Mouse (Mus musculus) thymus, postnatal 25 days (tissue): ENCODE measurements around the gene Adarb1.
A peak's percentile ranks its signal among the peaks of the same experiment; 100 is the strongest.

Source experiments
- DNase-seq: peaks from one replicate; pipeline ENCODE4 v3.0.0; 2022

The Adarb1 gene

DNA sequence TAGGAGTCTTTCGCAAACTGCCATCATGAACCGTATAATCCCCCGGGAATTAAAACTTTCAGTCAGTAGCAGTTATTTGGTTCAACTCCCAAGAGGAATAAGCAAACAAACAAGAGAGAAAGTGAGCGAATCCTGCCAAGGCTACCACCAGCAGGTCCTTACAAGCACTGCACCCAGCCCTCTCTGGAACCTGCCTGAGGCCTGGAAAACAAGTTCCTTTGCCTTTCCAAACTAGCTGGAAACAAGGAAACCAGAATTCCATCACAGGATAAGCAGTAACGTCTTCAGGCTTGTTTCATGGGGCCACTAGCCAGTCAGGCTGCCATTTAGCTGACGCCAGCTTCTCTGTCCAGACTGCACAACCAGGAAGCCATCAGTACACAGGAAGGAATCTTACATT, 37.4 kb downstream of the Adarb1 start:
- DNase-seq, result no peak

DNA sequence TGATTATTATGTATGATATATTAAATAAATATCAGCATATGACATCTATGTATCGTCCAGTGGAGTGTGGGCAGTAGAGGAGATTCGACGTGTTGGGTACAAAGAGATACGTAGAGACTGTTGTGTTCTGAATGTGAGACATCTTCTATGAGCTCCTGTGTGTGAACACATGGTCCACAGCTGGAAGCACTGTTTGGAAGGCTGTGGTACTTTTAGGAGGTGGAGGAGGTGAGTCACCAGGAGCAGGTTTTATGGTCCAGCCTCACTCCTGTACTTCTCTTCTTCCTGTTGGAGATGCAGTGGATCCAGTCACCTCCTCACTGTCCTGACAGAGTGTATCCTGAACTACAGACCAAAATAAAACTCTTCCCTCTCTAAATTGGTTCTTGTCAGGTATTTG, 38.9 kb downstream of the Adarb1 start:
- DNase-seq, result no peak

DNA sequence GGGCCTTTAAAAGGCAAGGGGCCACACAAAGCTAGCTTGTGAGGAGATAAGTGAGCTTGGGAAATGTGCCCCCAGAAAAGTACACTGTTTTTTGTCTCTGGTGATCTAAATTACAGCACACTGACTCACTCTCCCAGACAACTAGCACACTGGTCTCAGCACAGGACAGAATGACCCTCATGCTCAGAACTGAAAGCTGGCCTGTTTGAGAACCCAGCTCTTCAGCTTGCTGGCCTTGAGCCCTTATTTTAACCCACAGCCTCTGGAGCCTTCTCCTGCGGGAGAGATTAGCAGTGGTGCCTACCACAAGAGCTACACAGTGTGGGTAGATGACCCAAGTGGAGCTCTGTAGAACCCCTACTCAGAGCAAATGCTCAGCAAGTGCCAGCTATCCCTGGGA, 42.0 kb downstream of the Adarb1 start:
- DNase-seq, result no peak

DNA sequence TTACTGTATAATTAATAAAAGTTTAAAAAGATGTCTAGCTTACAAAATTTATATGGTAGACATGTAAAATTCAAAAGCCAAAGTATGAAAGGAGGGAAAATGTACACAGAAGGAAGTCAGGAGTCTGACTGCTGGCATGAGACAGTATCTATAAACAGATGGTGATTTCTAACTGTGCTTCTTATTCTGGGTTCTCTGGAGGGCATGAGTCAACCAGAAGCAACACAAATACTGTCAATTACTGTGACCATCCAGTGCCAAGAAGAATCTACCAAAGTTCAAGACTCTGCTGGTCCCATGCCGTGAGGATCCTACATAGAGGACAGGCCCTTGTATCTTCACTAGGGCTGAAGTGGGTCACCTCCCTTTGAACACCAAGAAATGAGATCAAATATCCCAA, 43.1 kb downstream of the Adarb1 start:
- no peak for DNase-seq

DNA sequence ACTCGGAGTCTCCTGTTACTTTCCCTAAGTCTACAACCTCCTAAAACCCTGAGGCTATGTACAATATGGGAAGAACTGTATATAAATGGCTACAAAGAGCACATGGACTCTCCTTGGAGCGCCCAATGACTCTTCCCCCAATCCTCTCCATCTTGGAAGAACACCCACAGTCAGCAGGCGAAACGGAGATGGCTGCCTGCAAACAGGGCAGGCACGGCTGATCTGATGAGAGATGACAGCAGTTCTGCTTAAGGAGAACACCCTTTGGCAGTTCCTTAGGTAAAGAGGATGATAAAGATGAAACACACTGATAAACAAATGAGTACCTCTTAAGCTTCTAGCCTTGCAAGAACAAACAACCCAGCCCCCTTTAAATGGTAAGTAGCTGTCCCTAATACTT, 43.7 kb downstream of the Adarb1 start:
- no peak for DNase-seq

DNA sequence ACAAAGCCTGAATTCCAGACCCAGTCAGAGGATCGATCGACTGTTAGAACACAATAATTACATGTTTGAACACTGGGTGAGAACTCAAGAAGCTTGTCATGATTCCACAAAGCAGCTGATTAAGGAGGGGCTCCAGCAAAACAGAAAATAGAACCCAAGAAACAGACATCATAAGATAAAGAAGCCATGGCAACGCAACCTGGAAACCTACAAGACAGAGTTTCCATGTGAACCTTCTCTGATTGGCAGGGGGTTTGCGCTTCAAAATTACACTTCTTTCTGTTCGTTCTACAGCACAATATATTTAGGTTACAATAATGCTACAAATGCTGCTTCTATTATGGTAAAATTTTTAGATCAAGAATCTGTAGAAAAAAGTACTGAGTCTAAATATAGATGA, 47.9 kb downstream of the Adarb1 start:
- DNase-seq, result no peak

DNA sequence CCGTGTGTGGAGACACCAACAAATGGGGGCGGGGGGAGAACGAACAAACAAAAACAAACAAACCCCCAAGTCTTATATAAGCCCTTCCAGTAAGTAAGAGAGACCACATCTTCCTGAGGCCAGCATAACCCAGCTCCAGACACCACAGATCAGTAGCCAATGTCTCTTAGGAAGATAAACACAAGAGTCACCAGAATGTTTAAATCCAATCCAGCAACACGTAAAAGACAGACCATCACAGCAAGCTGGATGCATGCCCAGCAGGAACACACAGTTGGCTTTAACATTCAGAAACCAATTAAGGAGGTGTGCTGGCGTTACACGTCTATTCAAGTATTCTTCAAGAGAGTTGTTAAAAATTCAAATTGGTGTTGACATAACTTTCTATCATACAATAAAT, 50.1 kb downstream of the Adarb1 start:
- no peak for DNase-seq

DNA sequence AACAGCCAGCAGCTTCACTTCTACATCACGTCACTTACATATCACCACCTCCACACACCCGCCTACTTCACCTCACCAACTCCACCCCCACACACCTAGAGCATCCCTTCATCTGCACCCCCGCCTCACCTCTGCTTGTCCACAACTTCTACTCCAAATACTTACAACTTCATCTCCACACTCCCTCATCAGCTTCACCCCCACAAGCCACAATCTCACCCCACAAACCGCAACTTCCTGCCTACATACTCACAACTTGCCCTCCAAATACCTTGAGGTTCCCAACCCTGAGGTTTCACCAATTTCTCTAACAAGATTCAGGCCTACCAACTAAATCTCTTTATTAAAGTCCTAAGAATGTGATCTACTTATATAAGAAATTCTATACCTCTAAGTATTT, 51.1 kb downstream of the Adarb1 start:
- peak; percentile 25 for DNase-seq

DNA sequence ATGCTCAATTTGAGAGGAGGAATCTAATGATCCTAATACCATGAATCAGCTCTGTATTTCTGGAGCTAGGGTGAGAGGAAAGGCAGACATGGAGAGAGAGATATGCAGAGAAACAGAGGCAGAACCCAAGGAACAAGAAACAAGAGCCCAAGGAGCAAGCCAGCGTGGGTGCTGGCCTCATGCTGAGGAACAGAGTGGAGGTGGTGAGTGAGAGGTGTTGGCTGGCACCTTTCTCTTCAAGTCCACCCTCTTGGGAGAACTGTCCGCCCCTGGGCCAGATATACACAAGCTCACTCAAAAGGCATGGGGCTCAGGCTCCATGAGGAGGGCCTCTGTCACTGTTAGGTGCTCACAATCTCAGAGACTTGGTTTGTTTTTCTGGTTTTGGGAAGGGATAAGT, 52.9 kb downstream of the Adarb1 start:
- DNase-seq, result no peak

DNA sequence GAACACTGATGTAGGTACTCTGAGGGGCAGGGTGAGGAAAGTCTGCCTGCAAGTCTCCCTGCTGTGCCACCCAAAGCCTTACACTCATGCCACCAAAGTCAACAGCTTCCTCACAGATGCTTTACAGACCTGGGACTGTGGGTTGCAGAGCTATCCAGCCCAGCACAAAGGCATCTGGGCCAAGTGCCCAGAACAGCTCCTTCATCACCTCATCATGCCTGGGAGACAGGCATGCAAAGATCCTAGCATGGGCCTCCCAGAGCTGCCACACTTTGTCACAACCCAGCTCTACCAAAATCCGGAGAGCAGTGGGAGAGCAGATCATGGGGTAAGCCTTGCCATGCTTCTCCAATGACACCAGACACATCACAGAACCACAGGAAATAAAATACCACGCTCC, 57.6 kb downstream of the Adarb1 start:
- DNase-seq, result no peak

DNA sequence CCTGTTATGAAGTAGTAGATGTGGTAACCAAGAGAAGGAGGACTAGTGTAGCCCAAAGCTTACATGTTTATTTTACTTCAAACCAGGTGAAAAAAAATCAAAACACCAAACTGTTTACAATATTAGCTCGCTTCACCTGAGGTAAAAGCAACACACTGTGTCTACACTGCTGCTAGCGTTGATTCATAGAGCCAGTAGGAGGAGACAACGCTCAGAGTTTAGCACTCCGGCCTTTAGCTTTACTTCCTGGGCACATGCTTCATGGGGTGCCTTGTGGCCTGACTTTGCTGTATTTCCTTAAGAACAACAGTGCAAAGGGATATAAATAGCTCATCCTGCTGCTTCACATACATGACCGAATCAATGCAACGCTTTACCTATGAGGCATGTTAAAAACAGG, 60.1 kb downstream of the Adarb1 start:
- no peak for DNase-seq

DNA sequence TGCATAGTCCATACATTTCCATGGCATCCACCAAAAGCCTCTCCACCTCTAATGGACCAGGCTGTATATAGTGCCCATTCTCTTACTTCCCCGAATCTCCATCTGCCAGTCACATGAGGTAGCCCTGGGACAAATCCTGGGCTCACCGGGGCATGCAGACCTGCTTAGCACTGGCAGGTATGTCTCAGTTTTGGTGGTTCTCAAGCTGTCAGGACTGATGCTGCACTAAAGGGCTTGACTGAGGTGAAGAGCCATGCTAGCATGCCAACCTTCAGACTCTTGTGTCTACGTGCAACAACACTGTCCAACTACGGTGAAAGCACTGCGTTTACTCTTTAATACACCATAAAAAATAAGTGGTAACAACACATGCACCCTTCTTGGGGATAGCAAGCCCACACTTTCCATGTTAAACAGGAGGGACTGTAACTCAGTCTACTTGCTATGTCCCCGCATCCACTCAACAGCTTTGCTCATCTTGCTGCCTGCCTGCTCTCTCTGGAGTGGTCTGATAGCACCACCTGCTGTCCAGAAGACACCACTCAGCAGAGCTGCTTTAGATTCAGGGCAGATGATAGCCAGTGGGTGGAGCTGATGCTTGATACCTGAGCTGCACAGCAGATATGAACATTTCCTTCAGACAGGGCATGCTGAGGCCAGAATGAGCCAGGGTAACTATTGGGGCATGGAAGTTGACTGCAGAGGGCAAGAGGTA, 64.9 kb downstream of the Adarb1 start:
- peak; percentile 73 for DNase-seq

DNA sequence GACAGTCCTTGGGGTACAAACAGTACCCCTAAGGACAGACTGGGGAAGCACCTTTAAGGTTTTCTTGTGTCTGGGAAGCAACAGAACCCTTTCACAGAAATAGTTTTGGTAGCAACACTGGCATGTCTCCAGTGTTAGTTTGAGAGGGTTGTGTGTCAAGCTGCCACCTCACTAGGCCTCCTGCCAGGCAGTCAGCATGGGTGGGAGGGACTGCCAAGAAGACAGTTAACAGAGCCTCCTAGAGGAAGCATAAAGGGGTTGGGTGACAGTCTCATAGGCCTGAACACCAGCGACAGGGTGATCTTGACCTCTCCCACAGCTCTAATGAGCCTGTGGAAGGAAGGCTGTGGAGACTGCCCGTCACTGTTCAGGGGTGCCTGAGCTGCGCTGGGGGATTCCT, 75.2 kb downstream of the Adarb1 start:
- no peak for DNase-seq

DNA sequence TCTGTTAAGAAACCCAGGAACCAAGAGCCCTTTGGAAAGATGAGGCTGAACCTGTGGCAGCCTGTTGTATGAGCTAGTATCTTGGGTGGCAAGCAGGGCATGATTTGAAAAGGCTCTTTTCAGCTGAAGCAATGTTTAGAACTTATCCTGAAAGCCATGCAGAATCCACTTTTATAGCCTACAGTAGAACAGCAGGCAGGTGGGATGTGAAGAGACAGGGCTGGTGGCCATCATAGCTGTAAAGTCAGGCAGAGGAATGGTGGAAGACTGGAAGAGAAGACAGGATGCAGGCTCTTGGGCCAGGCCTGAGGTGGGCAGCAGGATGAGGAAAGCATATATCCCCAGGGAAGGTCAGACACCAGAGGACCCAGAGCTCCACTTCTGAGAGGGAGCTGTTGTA, 76.4 kb downstream of the Adarb1 start:
- no peak for DNase-seq

DNA sequence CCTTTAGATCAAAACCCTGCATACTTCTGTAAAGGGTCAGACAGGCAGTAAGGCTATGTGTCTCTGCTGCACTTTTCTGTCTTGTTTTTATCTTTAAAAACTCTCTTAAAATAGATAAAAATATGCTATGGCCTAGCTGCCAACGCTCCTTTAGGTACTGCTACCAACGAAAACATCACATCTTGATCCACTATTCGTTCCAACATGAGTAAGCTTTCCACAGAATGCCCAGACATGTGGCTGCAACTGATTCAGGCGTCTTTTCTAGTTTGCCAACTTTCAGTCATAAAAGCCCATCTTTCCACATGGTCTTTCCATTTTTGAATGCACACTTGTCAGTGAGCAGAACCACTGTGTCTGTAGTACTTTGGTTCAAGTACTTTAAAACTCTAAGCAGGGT, 77.0 kb downstream of the Adarb1 start:
- DNase-seq, result no peak

DNA sequence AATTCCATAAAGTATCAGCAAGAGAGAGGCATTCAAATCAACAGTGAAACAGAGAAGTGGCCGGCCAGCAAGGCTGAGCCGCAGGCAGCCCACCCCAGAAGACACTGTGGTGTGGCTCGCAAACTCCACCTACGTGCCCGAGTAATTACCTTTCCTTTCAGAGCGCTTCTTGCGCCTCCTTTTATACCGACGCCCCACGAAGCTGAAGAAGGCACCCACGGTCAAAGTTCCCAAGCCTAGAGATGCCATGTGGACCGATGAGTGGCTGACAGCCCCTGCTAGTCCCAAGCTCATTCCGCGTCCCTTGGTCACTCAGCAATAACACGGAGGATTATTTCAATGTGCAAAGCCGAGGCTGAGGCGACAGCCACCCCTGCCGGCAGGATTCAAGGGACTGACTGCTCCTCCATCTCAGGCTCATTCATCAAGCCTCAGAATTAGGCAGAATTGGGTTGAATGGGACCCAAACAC, 78.2 kb downstream of the Adarb1 start:
- no peak for DNase-seq

DNA sequence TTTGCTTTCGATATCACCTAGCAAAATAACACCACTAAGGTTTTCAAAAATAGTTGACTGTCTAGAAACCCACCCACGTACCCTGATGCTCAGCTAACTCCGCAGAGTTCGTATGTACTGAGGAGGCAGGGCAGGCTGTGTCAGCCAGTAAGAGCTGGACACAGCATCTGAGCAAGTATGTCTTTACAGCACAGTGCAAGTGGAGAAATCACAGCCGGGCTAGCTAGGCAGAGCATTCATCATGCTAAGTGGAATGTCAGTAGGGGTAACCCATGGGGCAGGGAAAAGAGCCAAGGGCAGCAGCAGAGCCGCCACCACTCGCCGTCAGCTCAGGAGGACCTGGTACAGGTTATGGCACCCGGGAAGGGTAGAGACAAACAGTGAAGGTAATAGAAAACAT, 84.6 kb downstream of the Adarb1 start:
- DNase-seq, result no peak

DNA sequence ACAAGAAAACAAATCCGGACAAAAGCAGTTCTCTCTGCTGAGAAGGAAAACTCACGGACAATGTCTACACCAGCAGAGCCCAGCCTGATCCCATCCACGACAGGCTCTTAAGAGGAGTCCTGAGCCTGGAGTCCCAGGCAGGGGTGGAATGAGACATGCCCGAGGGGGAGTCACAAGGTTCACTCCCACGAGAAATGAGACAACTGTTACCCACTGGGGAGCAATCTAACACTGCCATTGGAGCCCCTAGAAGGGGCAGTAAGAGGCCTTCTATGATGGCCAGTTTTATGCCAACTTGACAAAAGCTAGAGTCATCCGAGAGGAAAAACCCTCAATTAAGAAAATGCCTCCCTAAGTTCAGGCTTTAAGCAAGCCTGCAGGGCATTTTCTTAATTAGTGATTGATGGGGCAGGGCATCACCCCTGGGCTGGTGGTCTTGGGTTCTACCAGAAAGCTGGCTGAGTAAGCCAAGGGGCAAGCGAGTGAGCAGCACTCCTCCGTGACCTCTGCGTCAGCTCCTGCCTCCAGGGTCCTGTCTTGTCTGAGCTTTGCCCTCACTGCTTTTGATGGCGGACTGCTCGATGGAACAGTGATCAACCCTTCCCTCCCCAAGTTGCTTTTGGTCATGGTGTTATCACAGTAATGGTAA, 88.5 kb downstream of the Adarb1 start:
- DNase-seq, result no peak

DNA sequence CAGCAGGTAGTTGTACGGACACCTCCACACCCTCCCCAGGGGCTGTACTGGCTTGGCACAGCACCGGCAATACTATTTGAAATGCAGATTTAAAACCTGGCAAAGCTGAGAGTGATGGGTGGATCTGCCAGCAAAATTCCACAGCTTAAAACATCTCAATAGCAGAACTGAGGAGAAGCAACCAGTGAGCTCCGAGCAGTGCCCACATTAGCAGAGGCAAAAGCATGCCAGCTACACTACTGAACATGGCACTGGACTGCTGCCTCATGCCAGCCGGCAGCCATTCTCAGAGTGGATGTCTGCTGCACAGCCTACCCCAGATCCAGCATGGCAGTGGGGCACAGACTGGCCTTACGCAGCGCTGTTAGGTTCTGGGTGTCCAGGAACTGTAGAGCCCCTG, 93.4 kb downstream of the Adarb1 start:
- DNase-seq, result no peak

DNA sequence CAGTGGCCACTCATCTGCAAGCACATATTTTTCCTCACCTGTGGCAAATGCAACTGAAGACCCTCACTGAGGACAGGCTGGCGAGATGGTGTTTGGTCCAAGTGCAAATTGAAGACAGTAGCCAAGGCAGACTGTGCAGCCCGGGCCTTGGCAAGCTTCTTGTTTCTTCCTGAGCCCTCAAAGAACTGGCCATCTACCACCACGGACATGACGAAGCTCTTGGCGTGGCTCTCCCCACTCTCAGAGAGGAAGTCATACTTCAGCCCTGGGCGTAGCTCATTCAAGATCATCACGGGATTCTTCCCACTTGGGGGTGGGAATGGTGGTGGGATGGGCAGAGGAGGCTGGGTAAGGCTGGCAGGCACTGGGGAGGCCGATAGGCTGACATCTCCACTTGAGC, 96.5 kb downstream of the Adarb1 start:
- DNase-seq, result no peak

DNA sequence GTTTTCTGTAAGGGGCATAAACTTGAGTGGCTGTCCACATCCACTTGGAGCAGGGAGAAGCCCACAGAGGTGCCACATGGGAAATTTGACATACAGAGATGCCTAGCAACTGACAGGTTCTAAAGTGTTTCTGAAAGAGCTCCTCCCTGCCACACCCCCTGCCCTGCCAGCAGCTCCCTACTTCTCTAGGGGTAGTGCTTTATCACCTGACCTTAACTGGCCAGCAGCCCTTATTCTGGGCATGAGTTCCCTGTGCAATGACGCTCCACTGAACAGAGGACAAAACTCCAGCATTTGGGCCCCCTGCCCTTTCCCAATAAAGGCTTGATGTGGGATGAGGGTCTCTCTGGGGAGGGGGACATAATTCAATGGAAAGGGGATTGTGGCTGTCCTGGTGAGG, 97.1 kb downstream of the Adarb1 start:
- no peak for DNase-seq

DNA sequence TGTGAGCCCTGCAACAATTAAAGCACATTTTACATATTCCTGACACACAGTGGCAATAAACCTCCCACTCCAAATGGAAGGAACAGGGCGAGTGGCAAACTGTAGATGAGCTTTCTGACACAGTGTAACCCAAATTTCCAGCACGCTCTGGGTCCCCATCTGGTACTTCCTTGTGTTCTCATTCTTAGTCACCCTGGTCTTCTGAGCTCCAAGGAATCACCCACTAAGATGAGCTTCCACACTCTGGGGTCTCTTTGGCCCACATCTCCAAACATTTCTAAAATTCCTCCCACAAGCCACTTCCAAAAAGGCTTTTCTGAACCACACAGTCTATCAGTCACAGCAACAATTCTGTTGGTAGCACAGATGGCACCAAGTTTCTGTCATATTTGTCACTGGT, 102.4 kb downstream of the Adarb1 start:
- DNase-seq, result no peak

DNA sequence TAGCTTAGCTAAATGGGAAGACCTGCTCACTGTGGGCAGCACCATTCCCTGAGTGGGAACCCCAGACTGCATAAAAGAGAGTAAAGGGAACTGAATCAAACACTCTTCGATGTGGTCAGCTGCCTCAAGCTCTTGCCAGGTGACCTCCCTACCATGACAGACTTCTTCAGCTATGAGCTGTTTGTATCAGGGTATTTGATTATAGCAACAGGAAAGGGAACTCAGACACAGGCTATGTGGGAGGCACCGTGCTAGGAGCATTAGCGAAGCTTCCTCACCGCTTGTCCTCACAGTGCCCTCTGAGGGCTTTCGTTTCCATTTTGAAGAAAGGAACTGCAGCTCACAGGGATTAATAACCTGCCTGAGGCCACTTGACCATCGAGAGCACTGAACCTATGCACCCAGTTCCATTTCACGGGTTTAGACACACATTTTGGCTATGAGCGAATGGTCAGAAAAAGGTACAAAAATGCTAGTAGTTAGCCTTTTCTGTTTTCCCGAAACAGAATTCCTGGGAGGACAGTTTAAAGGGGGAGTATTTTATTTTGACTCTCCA, 103.3 kb downstream of the Adarb1 start:
- no peak for DNase-seq

DNA sequence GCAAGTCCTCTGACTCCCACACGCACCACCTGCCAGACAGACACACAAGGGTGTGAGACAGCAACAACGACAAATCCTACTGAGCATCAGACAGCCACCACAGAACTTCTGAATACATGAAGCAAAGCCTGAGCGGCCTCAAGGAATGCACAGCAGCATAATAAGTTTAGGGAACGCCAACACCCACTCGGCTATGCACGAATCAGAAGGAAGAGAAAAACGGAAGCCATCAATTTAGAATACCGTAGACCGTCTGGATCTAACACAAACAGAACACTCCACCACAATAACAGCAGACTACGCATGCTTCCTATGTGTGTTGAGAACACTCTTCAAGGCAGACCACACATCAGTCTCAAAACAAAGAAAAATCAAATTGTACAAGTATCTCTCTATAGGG, 109.1 kb downstream of the Adarb1 start:
- DNase-seq, result no peak

DNA sequence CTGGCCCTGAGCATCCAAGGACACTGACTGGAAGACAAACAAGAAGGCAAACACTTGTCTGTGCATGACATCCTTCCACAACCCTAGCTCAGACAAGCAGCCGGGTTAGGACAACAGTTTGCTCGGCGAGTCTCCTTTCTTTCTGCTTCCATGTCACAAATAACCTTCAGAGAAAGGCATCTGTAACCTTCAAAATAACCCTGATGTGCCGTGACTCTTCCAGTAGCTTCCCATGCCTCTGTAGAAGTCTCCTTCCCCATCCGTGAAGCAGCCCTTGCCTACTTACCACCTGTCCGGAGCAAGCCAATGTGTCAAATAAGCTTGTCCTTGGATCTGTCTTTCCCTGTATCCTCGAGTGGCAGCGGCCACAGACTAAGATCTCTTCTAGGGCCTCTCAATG, 112.3 kb downstream of the Adarb1 start:
- DNase-seq, result no peak
